10 mouse cellular contexts compared by ENCODE assay signal in the genomic region with DNA sequence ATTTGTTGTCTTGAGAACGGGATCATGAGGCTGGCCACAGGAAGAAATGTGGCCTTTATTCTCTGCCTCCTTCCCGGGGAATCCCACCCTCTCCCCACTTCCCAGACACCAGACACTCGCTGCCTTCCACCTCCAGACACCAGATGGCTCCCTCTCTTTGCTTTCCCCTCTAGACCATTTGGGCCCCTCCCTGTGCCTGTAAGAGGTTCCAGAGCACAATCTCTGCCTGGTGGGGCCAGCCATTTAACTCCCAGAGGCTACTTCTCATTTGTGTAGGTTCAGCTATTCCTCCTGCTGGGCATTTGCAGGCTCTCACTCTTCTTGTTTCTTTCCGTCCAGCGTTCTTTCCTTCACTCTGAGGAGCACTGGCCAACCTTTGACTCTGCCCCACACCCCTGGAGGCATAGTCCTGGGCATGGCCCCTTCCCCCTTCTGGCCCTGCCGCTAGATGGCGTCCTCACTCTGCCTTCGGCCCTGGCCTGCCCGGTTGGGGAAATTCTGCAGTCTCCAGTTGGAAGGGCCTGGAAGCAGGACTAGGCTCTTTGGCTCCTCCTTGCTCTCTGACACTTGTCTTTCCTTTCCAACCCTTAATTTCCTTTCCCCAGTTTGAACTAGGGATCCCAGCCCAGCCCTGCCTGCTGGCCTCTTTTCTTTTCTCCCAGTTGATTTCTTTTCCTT. TPM values are rescaled to one million over a fixed set of nuclear protein-coding genes. Genes with fewer than 3 reads are reported as not detected.
DNase-seq lines count a peak whose midpoint lies in the region; ATAC-seq and TF ChIP-seq lines count a peak whose summit lies in the region.
"Had no signal": no experiment of that assay in that cellular context is flagged by ENCODE, and none has a peak within 500 bp of the region (broad histone marks: within the 10 kb centered on the region; RNA-seq: fewer than 3 reads in every experiment).

No protein-coding gene starts in this region.

- no peaks in the 10 kb centered on the region for H3K4me1 ChIP-seq in forebrain, embryonic 14.5 days (ENCODE audit: control insufficient read depth, insufficient read depth, low read length)
- H3K4me1 ChIP-seq in forebrain, embryonic 15.5 days: peaks cover 22% of the 10 kb centered on the region
- H3K4me1 ChIP-seq in ES-Bruce4 (ENCODE audit: control insufficient read depth, insufficient read depth, low read length): no peaks in the 10 kb centered on the region
- H3K4me1 ChIP-seq in hindbrain, postnatal 0 days (ENCODE audit: insufficient read depth, low read length): no peaks in the 10 kb centered on the region
- H3K4me1 ChIP-seq in limb, embryonic 11.5 days (ENCODE audit: control insufficient read depth, insufficient read depth, low read length): peaks cover 9% of the 10 kb centered on the region; the same call in 1 of the 2 replicates

- no peaks in the 10 kb centered on the region for H3K9me3 ChIP-seq in forebrain, embryonic 14.5 days (replicated peaks; ENCODE audit: control insufficient read depth, low read length)
- no peaks in the 10 kb centered on the region for H3K9me3 ChIP-seq in forebrain, embryonic 15.5 days
- no peaks in the 10 kb centered on the region for H3K9me3 ChIP-seq in ES-Bruce4 (replicated peaks; ENCODE audit: control insufficient read depth, insufficient read depth, low read length, poor library complexity, severe bottlenecking)
- H3K9me3 ChIP-seq in hindbrain, postnatal 0 days (ENCODE audit: low read length): no peaks in the 10 kb centered on the region
- no peaks in the 10 kb centered on the region for H3K9me3 ChIP-seq in limb, embryonic 11.5 days (ENCODE audit: control insufficient read depth, low read length)

- TF ChIP-seq CTCF in ES-Bruce4 (IDR thresholded peaks at IDR 0.05; ENCODE audit: low read depth, low read length): peak; percentile 91
- TF ChIP-seq CTCF in hindbrain, postnatal 0 days (IDR thresholded peaks at IDR 0.05; ENCODE audit: low read depth): peak; percentile 64

- no peak for TF ChIP-seq EP300 in ES-Bruce4 (IDR thresholded peaks at IDR 0.05; ENCODE audit: insufficient read depth, low read depth, low read length)

- H3K27ac ChIP-seq in forebrain, embryonic 14.5 days (ENCODE audit: low read depth, low read length): no peak overlapping the region
- no peak overlapping the region for H3K27ac ChIP-seq in forebrain, embryonic 15.5 days (replicated peaks)
- H3K27ac ChIP-seq in ES-Bruce4 (ENCODE audit: insufficient read depth, low read length): no peak overlapping the region
- no peak overlapping the region for H3K27ac ChIP-seq in hindbrain, postnatal 0 days
- H3K27ac ChIP-seq in limb, embryonic 11.5 days (replicated peaks; ENCODE audit: low read depth, low read length): no peak overlapping the region
- H3K27ac ChIP-seq: neural tube, embryonic 13.5 days had no signal

- ATAC-seq in forebrain, embryonic 14.5 days: peak; percentile 11; the same call in 1 of the 2 replicates
- no peak for ATAC-seq in forebrain, embryonic 15.5 days (replicated peaks)
- ATAC-seq in hindbrain, postnatal 0 days: peak; percentile 57; the same call in 1 of the 2 replicates
- no peak for ATAC-seq in limb, embryonic 11.5 days (ENCODE audit: insufficient number of reproducible peaks, low FRiP score, low TSS enrichment, low read depth)

- H3K4me2 ChIP-seq in forebrain, embryonic 14.5 days (ENCODE audit: low read length): no peak overlapping the region
- no peak overlapping the region for H3K4me2 ChIP-seq in forebrain, embryonic 15.5 days (replicated peaks)
- H3K4me2 ChIP-seq in hindbrain, postnatal 0 days (ENCODE audit: low read depth, low read length): no peak overlapping the region
- no peak overlapping the region for H3K4me2 ChIP-seq in limb, embryonic 11.5 days (ENCODE audit: low read depth, severe bottlenecking)
- H3K4me2 ChIP-seq: neural tube, embryonic 13.5 days had no signal

- no peaks in the 10 kb centered on the region for H3K36me3 ChIP-seq in forebrain, embryonic 14.5 days (ENCODE audit: control insufficient read depth, insufficient read depth, low read length)
- no peaks in the 10 kb centered on the region for H3K36me3 ChIP-seq in forebrain, embryonic 15.5 days
- no peaks in the 10 kb centered on the region for H3K36me3 ChIP-seq in ES-Bruce4 (ENCODE audit: control insufficient read depth, insufficient read depth, low read length, poor library complexity, severe bottlenecking)
- no peaks in the 10 kb centered on the region for H3K36me3 ChIP-seq in hindbrain, postnatal 0 days (ENCODE audit: insufficient read depth, low read length)
- H3K36me3 ChIP-seq in limb, embryonic 11.5 days (ENCODE audit: control insufficient read depth, insufficient read depth, low read length): no peaks in the 10 kb centered on the region
- H3K36me3 ChIP-seq: neural tube, embryonic 13.5 days had no signal

- DNase-seq in forebrain, embryonic 14.5 days (ENCODE audit: low spot score): peak; percentile 47
- peak; percentile 52 to 69 for DNase-seq in cerebellum, postnatal 4 days (ENCODE audit: low spot score in 2 of 2)
- DNase-seq in hindbrain, postnatal 0 days (ENCODE audit: low spot score): peak; percentile 64
- DNase-seq in limb, embryonic 11.5 days (ENCODE audit: low spot score): peak; percentile 69
- peak; percentile 16 for DNase-seq in ovary, adult 18-20 months (ENCODE audit: low spot score)
- no peak for DNase-seq in natural killer cell, adult 2 months (ENCODE audit: low spot score in 2 of 2)

- H3K4me3 ChIP-seq in forebrain, embryonic 14.5 days (ENCODE audit: low read depth, low read length): no peak overlapping the region
- H3K4me3 ChIP-seq in forebrain, embryonic 15.5 days: no peak overlapping the region
- H3K4me3 ChIP-seq in ES-Bruce4 (ENCODE audit: low read depth, low read length): no peak overlapping the region
- H3K4me3 ChIP-seq in hindbrain, postnatal 0 days (ENCODE audit: low read length): no peak overlapping the region
- H3K4me3 ChIP-seq in limb, embryonic 11.5 days (ENCODE audit: low read depth, low read length): no peak overlapping the region
- H3K4me3 ChIP-seq: neural tube, embryonic 13.5 days had no signal

- TF ChIP-seq POLR2A in ES-Bruce4 (IDR thresholded peaks at IDR 0.05; ENCODE audit: insufficient read depth, low read length): no peak

- H3K27me3 ChIP-seq in forebrain, embryonic 14.5 days (replicated peaks; ENCODE audit: control insufficient read depth, insufficient read depth, low read length): peaks cover 45% of the 10 kb centered on the region
- peaks cover 55% of the 10 kb centered on the region for H3K27me3 ChIP-seq in forebrain, embryonic 15.5 days
- peaks cover 17% of the 10 kb centered on the region for H3K27me3 ChIP-seq in ES-Bruce4 (ENCODE audit: control insufficient read depth, insufficient read depth, low read length, poor library complexity, severe bottlenecking)
- peaks cover 39% of the 10 kb centered on the region for H3K27me3 ChIP-seq in hindbrain, postnatal 0 days (ENCODE audit: insufficient read depth, low read length)
- H3K27me3 ChIP-seq in limb, embryonic 11.5 days (ENCODE audit: control insufficient read depth, insufficient read depth, low read length): peaks cover 44% of the 10 kb centered on the region

- 1% methylated on average over 9 of the region's 9 CpGs for WGBS in forebrain, embryonic 14.5 days
- WGBS in forebrain, embryonic 15.5 days: 2% methylated on average over 9 of the region's 9 CpGs
- WGBS in hindbrain, postnatal 0 days: 4% methylated on average over 9 of the region's 9 CpGs
- 7% methylated on average over 9 of the region's 9 CpGs for WGBS in limb, embryonic 11.5 days

- no peak overlapping the region for H3K9ac ChIP-seq in forebrain, embryonic 14.5 days (ENCODE audit: low read length)
- no peak overlapping the region for H3K9ac ChIP-seq in forebrain, embryonic 15.5 days (replicated peaks)
- H3K9ac ChIP-seq in ES-Bruce4 (ENCODE audit: low read depth, poor library complexity, severe bottlenecking): no peak overlapping the region
- no peak overlapping the region for H3K9ac ChIP-seq in hindbrain, postnatal 0 days (replicated peaks; ENCODE audit: low read length)
- H3K9ac ChIP-seq in limb, embryonic 11.5 days (ENCODE audit: low read length): no peak overlapping the region
- H3K9ac ChIP-seq: neural tube, embryonic 13.5 days had no signal

RNA-seq across cellular contexts. Expression of gene Shh, which starts 2.6 kb away (rescaled TPM):
- 0.70 and 0.84 TPM in 2 replicates for polyA plus RNA-seq in forebrain, embryonic 14.5 days (2014; fragmentation: Nextera tagmentation; extraction: Ambion mirVana)
- 0.49 and 0.81 TPM in 2 replicates for polyA plus RNA-seq in forebrain, embryonic 15.5 days (2015; fragmentation: Nextera tagmentation; extraction: Ambion mirVana)
- polyA plus RNA-seq in ES-Bruce4 (2011; ENCODE audit: insufficient read depth, insufficient read length, low read depth, missing spikeins): not detected in 2 replicates
- total RNA-seq in hindbrain, postnatal 0 days (2014; rRNA removed): 3.3 and 4.2 TPM in 2 replicates
- 0.84 TPM in 2 replicates for polyA plus RNA-seq in hindbrain, postnatal 0 days (2015; fragmentation: Nextera tagmentation; extraction: Ambion mirVana)
- polyA plus RNA-seq in limb, embryonic 11.5 days (2014; fragmentation: Nextera tagmentation; extraction: Ambion mirVana): 1.2 and 1.3 TPM in 2 replicates
- total RNA-seq: gastrocnemius, postnatal 4 days had no signal

Comparison
In these comparisons a context has a peak if more than half of its experiments do, and no peak if none do; other contexts are left out.
1. ATAC-seq: peak in forebrain, embryonic 14.5 days (single experiment) and hindbrain, postnatal 0 days (single experiment); none in forebrain, embryonic 15.5 days (single experiment) and limb, embryonic 11.5 days (single experiment).
2. DNase-seq: peak in forebrain, embryonic 14.5 days (single experiment), cerebellum, postnatal 4 days (2 of 2), hindbrain, postnatal 0 days (single experiment), limb, embryonic 11.5 days (single experiment) and ovary, adult 18-20 months (single experiment); none in natural killer cell, adult 2 months (0 of 2).